8 mouse cellular contexts compared by ENCODE assay signal in genomic region chr11:31824504-31825166, GRCm38 (mm10). TPM values are rescaled to one million over a fixed set of nuclear protein-coding genes. Genes with fewer than 3 reads are reported as not detected.
DNase-seq lines count a peak whose midpoint lies in the region; ATAC-seq and TF ChIP-seq lines count a peak whose summit lies in the region.

No protein-coding gene starts in this region.

- 52% methylated on average over 14 of the region's 14 CpGs for WGBS in intestine, embryonic 15.5 days
- 54% methylated on average over 14 of the region's 14 CpGs for WGBS in lung, embryonic 14.5 days
- 52% methylated on average over 14 of the region's 14 CpGs for WGBS in stomach, embryonic 16.5 days

- no peaks in the 10 kb centered on the region for H3K36me3 ChIP-seq in intestine, embryonic 15.5 days
- no peaks in the 10 kb centered on the region for H3K36me3 ChIP-seq in lung, embryonic 14.5 days (ENCODE audit: insufficient read depth)
- H3K36me3 ChIP-seq in stomach, embryonic 16.5 days (ENCODE audit: control insufficient read depth, insufficient read depth, low read length) = no peaks in the 10 kb centered on the region

- DNase-seq in urinary bladder, postnatal 14 days (ENCODE audit: low spot score) = peak; percentile 79
- no peak for DNase-seq in urinary bladder, postnatal 10 days (ENCODE audit: low spot score)
- DNase-seq in cerebellum, adult 9-11 months = peak; percentile 90
- peak; percentile 42 for DNase-seq in lung, embryonic 14.5 days
- DNase-seq in testis, postnatal 10 days (ENCODE audit: low spot score) = no peak
- DNase-seq in left cerebral cortex, postnatal 36 days (ENCODE audit: low spot score in 2 of 2) = no peak

- H3K9ac ChIP-seq in intestine, embryonic 15.5 days = no peak overlapping the region
- H3K9ac ChIP-seq in lung, embryonic 14.5 days = no peak overlapping the region
- peak overlapping the region; percentile 5; the same call in 1 of the 2 replicates for H3K9ac ChIP-seq in stomach, embryonic 16.5 days (ENCODE audit: low read length)

- H3K4me2 ChIP-seq in intestine, embryonic 15.5 days (replicated peaks) = no peak overlapping the region
- no peak overlapping the region for H3K4me2 ChIP-seq in lung, embryonic 14.5 days
- H3K4me2 ChIP-seq in stomach, embryonic 16.5 days (ENCODE audit: low read depth, low read length) = no peak overlapping the region

- ATAC-seq in intestine, embryonic 15.5 days = peak; percentile 86
- peak; percentile 57 for ATAC-seq in lung, embryonic 14.5 days (ENCODE audit: insufficient read depth)
- ATAC-seq in stomach, embryonic 16.5 days (ENCODE audit: insufficient read depth, low FRiP score) = peak; percentile 67; the same call in 1 of the 2 replicates

- TF ChIP-seq CTCF in lung, embryonic 14.5 days (IDR thresholded peaks at IDR 0.05; ENCODE audit: low read depth) = no peak

- H3K27me3 ChIP-seq in intestine, embryonic 15.5 days (replicated peaks) = no peaks in the 10 kb centered on the region
- no peaks in the 10 kb centered on the region for H3K27me3 ChIP-seq in lung, embryonic 14.5 days (ENCODE audit: insufficient read depth, low read length)
- H3K27me3 ChIP-seq in stomach, embryonic 16.5 days (ENCODE audit: control insufficient read depth, insufficient read depth, low read length) = no peaks in the 10 kb centered on the region

- intact Hi-C loops in left cerebral cortex, postnatal 36 days (cut with DNase I) = no loop called here

- H3K27ac ChIP-seq in intestine, embryonic 15.5 days = no peak overlapping the region; the same call in none of the 2 replicates
- H3K27ac ChIP-seq in lung, embryonic 14.5 days (ENCODE audit: low read depth) = no peak overlapping the region
- H3K27ac ChIP-seq in stomach, embryonic 16.5 days (ENCODE audit: low read length) = peak overlapping the region; percentile 36

- H3K4me3 ChIP-seq in intestine, embryonic 15.5 days (replicated peaks) = no peak overlapping the region
- H3K4me3 ChIP-seq in lung, embryonic 14.5 days (ENCODE audit: low read depth, low read length) = no peak overlapping the region
- H3K4me3 ChIP-seq in stomach, embryonic 16.5 days (replicated peaks; ENCODE audit: low read length) = no peak overlapping the region

- H3K4me1 ChIP-seq in intestine, embryonic 15.5 days (replicated peaks) = 0 out of 2 replicates have a peak, but pooled peaks cover 25% of the 10 kb centered on the region
- H3K4me1 ChIP-seq in lung, embryonic 14.5 days (ENCODE audit: insufficient read depth) = no peaks in the 10 kb centered on the region
- H3K4me1 ChIP-seq in stomach, embryonic 16.5 days (ENCODE audit: control insufficient read depth, insufficient read depth, low read length) = peaks cover 20% of the 10 kb centered on the region

- H3K9me3 ChIP-seq in intestine, embryonic 15.5 days = no peaks in the 10 kb centered on the region
- H3K9me3 ChIP-seq in lung, embryonic 14.5 days (ENCODE audit: low read depth, low read length) = no peaks in the 10 kb centered on the region
- H3K9me3 ChIP-seq in stomach, embryonic 16.5 days (replicated peaks; ENCODE audit: control insufficient read depth, low read length) = no peaks in the 10 kb centered on the region

RNA-seq across cellular contexts. Expression of gene Cpeb4, which starts 47.4 kb away (rescaled TPM):
- polyA plus RNA-seq in intestine, embryonic 15.5 days (2015; fragmentation: Nextera tagmentation; extraction: Ambion mirVana) = 4.2 and 4.3 TPM in 2 replicates
- 4.2 and 5.1 TPM in 2 replicates for polyA plus RNA-seq in lung, embryonic 14.5 days (2014; fragmentation: Nextera tagmentation; extraction: Ambion mirVana)
- 5.3 and 5.8 TPM in 2 replicates for polyA plus RNA-seq in stomach, embryonic 16.5 days (2015; fragmentation: Nextera tagmentation; extraction: Ambion mirVana)
- 100 to 1,000 TPM; 146 to 158 TPM for total RNA-seq in left cerebral cortex, postnatal 36 days (2021)

Comparison
In these comparisons a context has a peak if more than half of its experiments do, and no peak if none do; other contexts are left out.
1. DNase-seq: peak in urinary bladder, postnatal 14 days (single experiment), cerebellum, adult 9-11 months (single experiment) and lung, embryonic 14.5 days (single experiment); none in urinary bladder, postnatal 10 days (single experiment), testis, postnatal 10 days (single experiment) and left cerebral cortex, postnatal 36 days (0 of 2).
2. Peak in every context shown above with its lines, with median percentiles within 50 percentile points of each other: ATAC-seq.